Mouse (Mus musculus) right cerebral cortex, adult 18-20 months (tissue): ENCODE data around the gene Gnmt.

ENCODE experiments used
- DNase-seq: peaks from one replicate; pipeline ENCODE4 v3.0.0; 2022; ENCODE audit warnings: mixed read lengths

Gene Gnmt

GRCm38 (mm10) chr17:46701489-46701888 is 27.5 kb downstream of the Gnmt start:
- DNase-seq = no peak

DNA sequence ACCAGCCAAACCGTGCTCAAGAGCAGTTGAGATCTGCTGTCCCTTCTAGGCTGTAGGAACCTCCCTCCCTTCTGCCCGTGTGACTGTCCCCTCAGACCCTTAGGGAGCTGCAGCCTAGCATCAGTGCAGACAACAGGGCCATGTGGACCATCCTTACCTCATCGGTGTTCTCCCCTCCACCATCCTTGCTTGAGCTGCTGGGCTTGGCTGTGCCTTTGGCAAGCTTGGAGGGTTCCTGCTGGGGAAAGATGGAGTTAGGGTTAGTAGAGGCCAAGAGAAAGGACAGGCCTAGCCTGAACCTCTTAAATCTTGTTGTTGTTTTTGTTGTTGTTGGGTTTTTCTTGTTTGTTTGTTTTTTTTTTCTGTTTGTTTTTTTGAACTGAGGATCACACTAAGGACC is 29.1 kb downstream of the Gnmt start:
- DNase-seq = no peak

DNA sequence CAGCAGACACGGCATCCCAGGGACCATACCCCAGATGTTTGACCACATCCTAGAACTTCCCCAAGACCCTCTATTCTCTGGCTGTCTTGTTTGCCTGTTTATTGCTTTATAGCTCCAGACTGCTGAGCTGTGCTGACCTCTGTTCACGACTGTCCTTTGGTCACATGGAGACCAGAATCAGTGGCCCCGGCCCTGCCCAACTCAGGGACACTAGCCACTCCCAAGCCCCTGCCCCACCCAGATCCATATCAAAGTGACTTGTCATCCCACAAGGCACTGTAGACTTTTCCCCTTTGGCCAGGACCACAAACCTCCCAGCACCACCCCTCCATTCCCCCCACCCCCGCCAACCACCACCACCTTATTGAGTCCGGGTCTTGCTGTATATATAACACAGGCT is 29.7 kb downstream of the Gnmt start:
- DNase-seq = no peak

DNA sequence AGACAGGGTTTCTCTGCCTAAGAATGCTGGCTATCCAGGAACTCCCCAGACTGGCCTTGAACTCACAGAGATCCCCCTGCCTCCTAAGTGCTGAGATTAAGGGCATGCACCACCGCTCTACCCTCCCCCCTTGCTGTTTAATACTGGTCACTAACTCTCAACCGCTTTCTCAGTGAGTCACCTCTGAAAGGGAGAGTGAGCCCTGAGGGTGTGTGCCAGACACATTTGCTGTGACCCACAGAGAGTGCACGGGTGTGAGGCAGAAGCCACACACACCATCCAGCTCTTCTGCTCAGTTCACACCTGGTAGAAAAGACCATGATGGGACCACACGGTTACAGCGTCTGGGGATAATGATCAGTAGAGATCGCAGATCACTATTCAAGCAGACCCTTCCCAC is 30.5 kb downstream of the Gnmt start:
- no peak for DNase-seq

DNA sequence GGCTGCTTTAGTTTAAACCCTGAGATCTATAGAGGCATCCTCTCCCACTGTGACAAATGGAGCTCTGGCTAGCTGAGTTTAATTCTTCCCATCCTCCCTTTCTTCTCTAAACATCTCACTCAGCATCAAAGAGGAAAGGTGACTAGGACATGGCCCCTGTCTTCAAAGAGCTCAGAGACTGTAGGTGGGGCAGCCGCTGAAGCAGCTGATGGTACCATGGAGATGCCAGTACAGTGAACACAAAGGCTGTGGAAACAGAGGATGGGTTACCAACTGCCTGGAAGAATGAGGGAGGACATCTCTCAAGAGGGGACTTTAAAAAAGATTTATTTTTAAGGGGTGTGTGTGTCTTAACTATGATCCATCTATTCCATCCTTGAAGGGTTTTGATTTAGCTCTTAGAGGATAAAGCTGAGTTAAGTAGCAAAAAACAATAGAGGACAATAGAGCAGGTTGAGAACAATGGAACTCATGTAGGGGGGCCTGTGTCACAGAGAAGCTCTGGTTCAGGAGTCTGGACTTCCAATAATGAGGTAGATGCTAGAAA is 34.4 kb downstream of the Gnmt start:
- no peak for DNase-seq

DNA sequence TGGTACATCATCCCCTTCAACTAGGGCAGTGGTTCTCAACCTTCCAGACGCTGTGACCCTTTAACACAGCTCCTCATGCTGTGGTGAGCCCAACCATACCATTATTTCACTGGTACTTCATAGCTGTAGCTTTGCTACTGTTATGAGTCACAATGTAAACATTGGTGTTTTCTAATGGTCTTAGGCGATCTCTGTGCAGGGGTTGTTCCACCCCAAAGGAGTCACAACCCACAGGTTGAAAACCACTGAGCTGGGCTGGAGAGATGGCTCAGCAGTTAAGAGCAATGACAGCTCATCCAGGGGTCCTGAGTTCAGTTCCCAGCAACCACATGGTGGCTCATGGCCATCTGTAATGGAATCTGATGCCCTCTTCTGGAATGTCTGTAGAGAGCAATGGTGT is 37.6 kb downstream of the Gnmt start:
- no peak for DNase-seq

GRCm38 (mm10) chr17:46690665-46691064 is 38.3 kb downstream of the Gnmt start:
- no peak for DNase-seq

- DNase-seq = no peak
These were observed 43.1 kb downstream of the Gnmt start for GRCm38 (mm10) chr17:46685913-46686312.

DNA sequence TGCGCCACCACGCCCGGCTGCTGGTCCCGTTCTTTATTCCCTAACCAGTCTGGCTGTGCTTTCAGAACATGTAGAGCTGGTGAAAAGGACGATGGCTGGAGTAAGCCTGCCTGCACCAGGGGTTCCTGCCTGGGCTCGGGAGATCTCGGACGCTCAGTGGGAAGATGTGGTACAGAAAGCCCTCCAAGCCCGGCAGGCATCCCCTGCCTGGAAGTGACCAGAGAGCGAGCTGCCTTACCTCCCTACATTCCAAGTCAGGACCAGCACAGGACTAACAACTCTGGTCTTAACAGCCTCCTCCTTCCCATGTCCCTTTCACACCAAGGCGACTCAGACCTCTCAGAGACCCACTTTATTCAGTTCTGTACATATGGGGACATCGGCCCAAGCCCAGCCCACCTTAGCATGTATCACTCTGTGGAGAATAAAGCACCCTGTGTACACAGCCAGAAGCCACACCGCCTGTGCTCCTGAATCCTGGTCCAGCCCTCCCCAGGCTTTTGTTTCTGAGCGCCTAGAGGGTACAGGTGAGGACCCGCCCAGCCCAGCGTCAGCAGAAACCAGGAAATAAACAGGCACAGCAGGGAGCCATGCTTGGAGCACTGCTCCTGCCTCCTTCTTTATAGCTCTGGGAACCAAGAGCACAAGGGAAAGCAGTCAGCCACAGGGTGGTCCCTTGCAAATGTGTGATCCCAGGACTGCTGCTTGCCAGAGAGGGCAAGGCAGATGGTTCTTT is 46.1 kb downstream of the Gnmt start:
- no peak for DNase-seq

DNA sequence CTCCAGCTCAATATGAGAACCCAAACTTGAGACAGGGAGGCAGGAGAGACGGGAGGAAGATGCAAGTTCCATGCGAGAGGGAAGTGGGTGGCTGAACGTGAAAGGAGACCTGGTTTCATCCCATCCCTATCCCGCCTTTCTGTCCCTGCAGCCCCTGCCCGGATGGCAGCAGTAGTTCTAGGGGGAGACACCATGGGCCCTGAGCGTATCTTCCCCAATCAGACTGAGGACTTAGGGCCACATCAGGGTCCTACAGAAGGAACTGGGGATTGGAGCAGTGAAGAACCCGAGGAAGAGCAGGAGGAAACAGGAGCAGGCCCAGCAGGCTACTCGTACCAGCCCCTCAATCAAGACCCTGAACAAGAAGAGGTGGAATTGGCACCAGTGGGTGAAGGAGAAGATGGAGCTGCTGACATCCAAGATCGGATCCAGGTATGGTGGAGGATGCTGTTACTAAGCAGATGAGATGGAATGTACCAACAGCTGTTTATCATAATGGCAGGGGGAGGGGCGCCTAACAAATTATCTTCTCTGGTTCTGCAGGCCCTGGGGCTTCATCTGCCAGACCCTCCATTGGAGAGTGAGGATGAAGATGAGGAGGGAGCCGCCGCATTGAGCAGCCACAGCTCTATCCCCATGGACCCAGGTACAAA is 47.4 kb downstream of the Gnmt start:
- DNase-seq = no peak

GRCm38 (mm10) chr17:46680760-46681373 is 48.1 kb downstream of the Gnmt start, which contains the start of gene Klhdc3:
Gene Klhdc3, minus strand, starts transcription at chr17:46680914.
- DNase-seq = peak; percentile 98

- DNase-seq = peak; percentile 29
These were observed 48.9 kb downstream of the Gnmt start for GRCm38 (mm10) chr17:46679843-46680759.

DNA sequence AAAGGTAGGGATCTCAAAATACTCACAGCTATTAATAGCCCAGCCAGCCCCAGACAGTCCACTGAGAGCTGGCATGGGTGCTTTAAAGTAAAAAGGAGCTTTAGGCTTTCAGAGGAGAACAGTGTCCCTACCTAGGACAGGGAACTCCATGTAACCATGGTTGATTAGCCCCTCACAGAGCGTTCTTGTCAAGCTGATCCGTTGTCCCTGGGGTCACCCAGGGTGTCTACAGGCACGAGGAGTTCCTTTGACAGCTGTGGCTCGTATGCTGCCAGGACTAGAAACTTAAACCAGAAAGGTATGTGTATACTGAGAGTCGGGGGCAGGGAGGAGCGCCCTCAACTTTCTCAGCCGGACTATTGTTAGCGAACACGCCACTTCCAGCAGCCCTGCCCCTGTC is 50.1 kb downstream of the Gnmt start:
- no peak for DNase-seq

DNA sequence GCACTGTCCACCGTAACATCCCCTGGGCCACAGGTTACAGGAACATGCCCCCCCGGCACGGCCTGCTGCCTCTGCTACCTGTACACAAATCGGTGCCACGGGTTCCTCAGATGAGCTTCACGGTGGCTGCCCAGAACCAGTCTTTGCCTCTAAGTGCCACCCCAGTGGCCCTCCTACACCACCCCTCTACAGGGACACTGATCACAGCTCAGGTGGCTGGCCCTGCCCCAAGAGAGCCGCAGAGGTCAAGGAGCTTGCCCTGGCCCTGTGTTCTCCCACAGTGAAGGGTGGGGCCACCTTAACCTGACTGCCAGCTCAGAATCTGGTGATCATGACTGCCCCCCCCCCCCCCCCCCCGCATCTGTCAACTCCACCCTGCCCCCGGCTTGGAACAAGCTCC is 50.6 kb downstream of the Gnmt start, which contains the start of gene Mea1:
TSS of gene Mea1 (plus strand) at position 378 of the 400 bp plus-strand sequence.
- no peak for DNase-seq
